Comparison of ENCODE assay signal across 24 mouse cellular contexts in the genomic region with DNA sequence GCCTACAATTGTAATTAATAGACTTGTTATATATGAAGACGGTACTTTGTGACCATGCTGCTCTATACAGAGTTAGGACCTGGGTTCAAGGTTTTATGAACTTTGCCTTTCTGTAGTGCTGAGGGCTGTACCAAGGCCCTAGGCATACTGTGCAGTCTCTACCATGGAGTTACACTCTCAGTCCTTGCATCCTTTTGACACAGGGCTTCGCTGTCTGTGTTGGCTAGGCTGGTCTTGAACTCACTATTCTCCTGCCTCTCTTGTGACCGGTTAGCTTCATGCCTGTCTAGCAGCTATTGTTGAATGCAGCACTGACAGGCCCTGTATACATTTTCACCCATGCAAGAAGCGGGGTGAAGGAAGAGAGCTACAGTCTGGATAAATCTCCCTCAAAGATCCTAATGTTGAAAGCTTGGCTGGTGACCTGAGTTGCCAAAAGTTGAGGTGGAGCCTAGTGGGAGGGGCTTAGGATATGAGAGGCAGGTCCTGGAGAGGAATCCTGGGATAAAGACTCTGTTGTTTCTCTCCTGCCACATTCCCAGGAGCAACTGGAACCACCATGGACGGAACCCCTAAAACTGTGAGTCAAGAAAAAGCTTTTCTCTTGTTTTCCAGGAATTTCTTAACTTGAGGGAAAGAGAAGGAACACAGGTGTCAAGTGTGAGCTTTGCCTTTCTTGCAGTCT.
"Had no signal": no experiment of that assay in that cellular context is flagged by ENCODE, and none has a peak within 500 bp of the region (broad histone marks: within the 10 kb centered on the region; RNA-seq: fewer than 3 reads in every experiment).

No protein-coding gene starts in this region.

- H3K9me3 ChIP-seq: heart, embryonic 10.5 days; heart, embryonic 12.5 days; hindbrain, embryonic 13.5 days; hindbrain, embryonic 15.5 days; kidney, embryonic 15.5 days; limb, embryonic 13.5 days; limb, embryonic 15.5 days had no signal

- H3K9ac ChIP-seq: heart, embryonic 12.5 days; hindbrain, embryonic 13.5 days; hindbrain, embryonic 15.5 days; kidney, embryonic 15.5 days; limb, embryonic 13.5 days; limb, embryonic 15.5 days; liver, embryonic 14.5 days had no signal

- ATAC-seq: hindbrain, postnatal 0 days; intestine, embryonic 16.5 days had no signal

- H3K4me3 ChIP-seq: heart, embryonic 10.5 days; heart, embryonic 12.5 days; hindbrain, embryonic 13.5 days; hindbrain, embryonic 15.5 days; kidney, embryonic 15.5 days; limb, embryonic 13.5 days; limb, embryonic 15.5 days had no signal

- DNase-seq: gastrocnemius, postnatal 14 days; gastrocnemius, postnatal 36 days; heart, adult 18-20 months; heart, postnatal 14 days; heart, postnatal 36 days; kidney, adult 11 months; kidney, adult 2 months; kidney, adult 9 months; kidney, postnatal 14 days; kidney, postnatal 36 days; layer of hippocampus, adult 9-11 months; layer of hippocampus, postnatal 36 days; left cerebral cortex, postnatal 4 days had no signal

- H3K27ac ChIP-seq: heart, embryonic 10.5 days; hindbrain, embryonic 13.5 days; hindbrain, embryonic 15.5 days; hindbrain, postnatal 0 days; kidney, embryonic 15.5 days; kidney, postnatal 0 days; limb, embryonic 13.5 days; limb, embryonic 15.5 days; liver, embryonic 14.5 days had no signal

- H3K4me2 ChIP-seq: heart, embryonic 12.5 days; hindbrain, embryonic 13.5 days; hindbrain, embryonic 15.5 days; kidney, embryonic 15.5 days; limb, embryonic 13.5 days; limb, embryonic 15.5 days had no signal

- H3K27me3 ChIP-seq: heart, embryonic 12.5 days; hindbrain, embryonic 13.5 days; hindbrain, embryonic 15.5 days; kidney, embryonic 15.5 days; limb, embryonic 13.5 days; limb, embryonic 15.5 days had no signal

- H3K36me3 ChIP-seq: hindbrain, embryonic 13.5 days; hindbrain, embryonic 15.5 days had no signal

- H3K4me1 ChIP-seq: hindbrain, embryonic 13.5 days; hindbrain, embryonic 15.5 days; limb, embryonic 15.5 days had no signal
